Mouse (Mus musculus) lung, adult 10 weeks (tissue): ENCODE measurements around the gene Sult2b1. TPM values are rescaled to one million over a fixed set of nuclear protein-coding genes. Genes with fewer than 3 reads are reported as not detected.

Experiments used
- polyA plus RNA-seq: library from polyadenylated mRNA; stranded (reverse); fragments of 350-450 nt; fragmentation: Illumina TruSeq; extraction: RNeasy Lipid Tissue Mini Kit (QIAGEN cat#74804); gene quantifications from one replicate; pipeline ENCODE4 v1.2.3, GENCODE M21; 2014; ENCODE audit warnings: low read depth, low replicate concordance; ENCODE audit not compliant: insufficient read depth

Sult2b1 gene
- polyA plus RNA-seq, 1 experiment from 2014 or later = 2.2 TPM

Other genes with a start within 250 kb of the Sult2b1 start
- gene Hsd17b14, start 229.8 kb downstream of the Sult2b1 start, polyA plus RNA-seq = 0.54 TPM
- 43.0 TPM for gene Bcat2, start 214.5 kb downstream of the Sult2b1 start, polyA plus RNA-seq
- gene Fgf21, start 169.2 kb downstream of the Sult2b1 start, polyA plus RNA-seq = not detected
- not detected for gene Fut1, start 167.4 kb downstream of the Sult2b1 start, polyA plus RNA-seq
- gene Izumo1, start 162.9 kb downstream of the Sult2b1 start, polyA plus RNA-seq = 0.38 TPM
- 47.4 TPM for gene Rasip1, start 157.2 kb downstream of the Sult2b1 start, polyA plus RNA-seq
- 1.9 TPM for gene Mamstr, start 144.7 kb downstream of the Sult2b1 start, polyA plus RNA-seq
- 0.20 TPM for gene Fut2, start 118.3 kb downstream of the Sult2b1 start, polyA plus RNA-seq
- gene Ntn5, start 100.6 kb downstream of the Sult2b1 start, polyA plus RNA-seq = 0.75 TPM
- gene Sec1, start 90.3 kb downstream of the Sult2b1 start, polyA plus RNA-seq = 0.90 TPM
- gene Car11, start 84.8 kb downstream of the Sult2b1 start, polyA plus RNA-seq = 1.7 TPM
- gene Dbp, start 79.6 kb downstream of the Sult2b1 start, polyA plus RNA-seq = 6.5 TPM
- gene Rpl18, start 69.2 kb downstream of the Sult2b1 start, polyA plus RNA-seq = 1,283 TPM
- 16.2 TPM for gene Sphk2, start 66.7 kb downstream of the Sult2b1 start, polyA plus RNA-seq
- 3.8 TPM for gene Fam83e, start 63.5 kb downstream of the Sult2b1 start, polyA plus RNA-seq
- gene Spaca4, start 58.9 kb downstream of the Sult2b1 start, polyA plus RNA-seq = not detected
- 0.09 TPM for gene Lmtk3, start 931 bp downstream of the Sult2b1 start, polyA plus RNA-seq
- 73.8 TPM for gene Cyth2, start 29.9 kb upstream of the Sult2b1 start, polyA plus RNA-seq
- gene Kcnj14, start 40.1 kb upstream of the Sult2b1 start, polyA plus RNA-seq = not detected
- 10.2 TPM for gene Grwd1, start 46.3 kb upstream of the Sult2b1 start, polyA plus RNA-seq
- 108 TPM for gene Kdelr1, start 88.1 kb upstream of the Sult2b1 start, polyA plus RNA-seq
- gene Grin2d, start 93.7 kb upstream of the Sult2b1 start, polyA plus RNA-seq = 0.46 TPM
- gene Syngr4, start 112.0 kb upstream of the Sult2b1 start, polyA plus RNA-seq = not detected
- 8.7 TPM for gene Tmem143, start 112.3 kb upstream of the Sult2b1 start, polyA plus RNA-seq
- gene Emp3, start 136.7 kb upstream of the Sult2b1 start, polyA plus RNA-seq = 138 TPM
- 3.5 TPM for gene Ccdc114, start 139.4 kb upstream of the Sult2b1 start, polyA plus RNA-seq
- gene Abcc6, start 245.6 kb upstream of the Sult2b1 start, polyA plus RNA-seq = 0.27 TPM
- gene Nomo1, start 249.0 kb upstream of the Sult2b1 start, polyA plus RNA-seq = 19.0 TPM